Mouse (Mus musculus) layer of hippocampus, adult 18-20 months (tissue): ENCODE measurements around the gene Nhlrc4. TPM values are rescaled to one million over a fixed set of nuclear protein-coding genes. Genes with fewer than 3 reads are reported as not detected.

Experiments used
- DNase-seq, 2 experiments: peaks; one replicate each; pipeline ENCODE4 v3.0.0; 2022; ENCODE audit warnings: low spot score in 2 of 2
- long read RNA-seq: library from polyadenylated mRNA; stranded (forward); transcript quantifications from one replicate; pipeline ENCODE4 v2.0.0, GENCODE M21; 2021
- total RNA-seq, 2 experiments: library from RNA; stranded (reverse); gene quantifications; 2 replicates each; pipeline ENCODE4 v1.2.3; 2021

Nhlrc4 gene
- total RNA-seq = under 1 TPM; 0.32 to 0.36 TPM
- long read RNA-seq = 0 reads

GRCm38 (mm10) chr17:25944366-25945163, at the start of gene Nhlrc4, which contains the start of gene Pigq:
TSS of gene Nhlrc4 (minus strand) at chr17:25944961.
TSS of gene Pigq (minus strand) at chr17:25944936.
- no peak for DNase-seq

DNA sequence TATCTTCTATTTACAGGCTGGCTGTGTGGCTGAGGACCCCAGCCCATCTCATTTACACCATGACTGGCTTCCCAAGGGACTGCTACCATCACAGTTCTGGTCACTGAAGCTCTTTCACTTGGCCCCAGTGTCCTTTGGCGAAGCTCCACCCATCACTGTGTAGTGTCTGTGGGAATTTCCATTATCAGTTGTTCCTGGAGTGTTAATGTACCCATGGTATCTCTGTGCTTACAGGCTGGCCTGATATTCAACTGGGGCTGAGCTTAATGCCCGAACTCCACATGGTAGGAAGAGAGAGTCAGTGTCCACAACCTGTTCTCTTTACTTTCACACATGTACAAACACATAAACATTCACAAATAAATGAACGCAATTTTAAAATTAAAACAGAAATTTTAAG, 48.7 kb upstream of the Nhlrc4 start:
- no peak for DNase-seq

DNA sequence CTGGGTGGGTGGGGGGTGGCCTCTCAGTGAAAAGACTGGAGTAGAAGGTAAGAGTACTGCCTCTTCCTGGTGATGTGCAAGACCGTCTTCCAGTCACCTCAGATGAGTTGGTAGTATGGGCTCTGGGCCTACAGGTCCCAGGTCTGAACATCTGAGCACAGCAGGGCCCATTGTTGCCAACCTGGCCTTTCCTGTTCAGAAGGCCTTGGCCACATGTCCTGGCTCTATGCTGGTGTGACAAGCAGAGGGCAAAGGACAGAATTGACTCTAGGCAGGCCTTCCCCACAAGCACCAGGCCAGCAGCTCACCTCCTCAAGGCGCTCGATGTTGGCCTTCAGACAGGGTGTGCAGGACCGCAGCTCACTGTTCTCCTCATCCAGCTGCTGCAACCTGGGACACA, 47.5 kb upstream of the Nhlrc4 start:
- DNase-seq = no peak

- DNase-seq = no peak
Observed at GRCm38 (mm10) chr17:25990331-25990730, 45.6 kb upstream of the Nhlrc4 start.

DNA sequence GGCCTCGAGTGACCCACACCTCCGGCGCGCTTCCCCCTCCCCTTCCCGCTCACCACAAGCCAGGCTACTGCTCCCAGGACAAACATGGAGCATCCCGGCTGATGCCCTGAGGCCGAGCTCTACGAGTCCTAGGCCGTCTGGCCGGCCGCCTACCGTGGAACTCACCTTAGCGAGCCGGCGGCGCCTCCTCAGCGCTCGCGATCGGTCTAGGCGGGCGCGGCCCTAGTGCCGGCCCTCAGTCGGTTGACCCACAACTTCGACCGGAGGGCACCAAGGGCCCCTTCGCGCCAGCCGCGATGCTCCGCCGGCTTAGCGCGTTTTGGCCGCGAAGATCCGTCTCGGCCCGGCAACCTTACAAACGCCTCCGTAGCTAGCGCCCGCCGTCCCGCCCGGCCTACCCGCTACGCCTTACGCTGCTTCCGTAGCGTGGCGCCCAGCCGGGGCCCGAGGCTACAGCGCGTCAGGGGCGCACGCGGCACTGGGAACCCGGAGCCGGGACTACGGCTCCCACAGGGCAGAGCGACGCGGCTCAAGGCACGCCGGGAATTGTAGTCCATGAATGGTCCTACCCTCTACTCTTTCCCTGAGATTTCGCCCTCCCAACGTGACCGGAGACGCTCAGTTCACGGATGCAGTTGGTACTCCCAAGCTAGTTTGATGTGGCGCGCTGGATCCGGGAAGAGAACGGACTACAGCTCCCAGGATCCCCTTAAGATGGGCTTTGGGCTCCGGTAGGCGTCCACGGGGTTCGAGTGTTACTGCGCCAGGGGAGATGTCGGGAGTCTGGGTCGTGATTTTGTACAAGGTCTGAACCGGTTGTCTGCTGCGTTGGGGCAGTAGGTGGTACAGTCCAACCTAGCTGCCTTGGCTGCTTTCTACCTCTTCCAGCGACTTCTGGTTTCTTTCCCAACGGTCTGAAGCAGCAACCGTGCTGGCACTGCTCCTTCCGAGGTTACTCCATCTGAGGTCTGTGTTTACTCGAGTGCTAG, 40.8 kb upstream of the Nhlrc4 start, which contains the start of gene Capn15:
Gene Capn15, minus strand, starts transcription at position 491 of the 989 bp plus-strand sequence.
- DNase-seq = peak; percentile 95 to 98

- DNase-seq = no peak
Observed at GRCm38 (mm10) chr17:25984556-25985305, 40.0 kb upstream of the Nhlrc4 start.

DNA sequence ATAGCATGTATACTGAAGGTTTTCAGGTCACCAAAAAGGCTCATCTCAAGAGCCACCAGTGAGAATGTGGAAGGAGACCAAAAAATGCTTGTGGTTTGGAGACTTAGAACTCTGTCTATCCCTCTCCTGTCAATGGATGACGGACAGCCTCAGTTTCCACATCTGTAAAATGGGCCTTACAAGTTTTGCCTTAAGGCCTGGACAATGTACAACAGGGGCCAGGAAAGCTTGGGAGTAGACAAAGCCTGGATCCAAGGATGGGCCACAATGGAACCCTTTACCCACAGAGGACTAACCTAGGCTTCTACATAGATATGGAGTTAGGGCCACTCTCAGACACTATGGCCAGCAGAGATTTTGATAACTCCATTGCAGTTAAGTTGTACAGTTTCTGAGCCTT, 39.3 kb upstream of the Nhlrc4 start:
- no peak for DNase-seq

DNA sequence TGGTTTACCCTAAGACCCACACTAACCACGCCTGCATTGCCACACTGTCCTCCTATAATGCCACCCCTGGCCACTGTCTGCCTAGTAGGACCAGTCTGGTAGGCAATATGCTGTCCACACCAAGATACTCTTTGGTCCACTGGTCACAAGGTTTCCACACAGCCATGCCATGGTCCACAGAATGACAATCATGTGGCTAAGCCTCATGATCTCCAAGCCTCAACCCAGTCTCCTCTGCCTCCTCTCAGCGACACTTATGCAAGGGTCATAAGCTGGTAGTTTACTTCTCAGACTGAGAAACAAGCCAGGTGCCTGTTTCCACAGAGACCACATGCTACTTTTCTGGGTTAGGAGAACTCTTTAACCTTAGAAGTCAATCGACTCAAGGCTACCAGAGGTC, 38.2 kb upstream of the Nhlrc4 start:
- DNase-seq = no peak

DNA sequence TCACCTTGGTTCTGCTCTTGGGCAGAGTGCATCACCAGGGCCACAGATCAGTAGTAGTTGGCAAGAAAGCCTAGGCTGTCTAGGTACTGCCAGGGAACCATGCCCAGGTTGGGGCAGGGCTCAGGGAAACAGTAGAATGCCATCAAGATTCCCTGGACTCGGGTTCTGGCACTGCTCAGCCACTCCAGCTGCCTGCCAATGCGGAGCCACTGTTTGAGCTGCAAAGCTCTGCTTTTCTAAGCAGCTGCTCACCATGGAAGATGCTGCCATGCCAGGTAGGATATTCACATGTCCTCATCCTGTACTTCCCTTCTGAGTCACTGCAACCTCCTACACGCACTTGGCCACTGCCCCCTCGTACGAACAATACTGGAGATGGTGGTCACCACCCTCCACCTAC, 36.1 kb upstream of the Nhlrc4 start:
- no peak for DNase-seq

- DNase-seq = no peak
Observed at GRCm38 (mm10) chr17:25979829-25980738, 35.3 kb upstream of the Nhlrc4 start.

- no peak for DNase-seq
Observed at GRCm38 (mm10) chr17:25970954-25971707, 26.4 kb upstream of the Nhlrc4 start.

GRCm38 (mm10) chr17:25970448-25970847, 25.7 kb upstream of the Nhlrc4 start:
- no peak for DNase-seq

DNA sequence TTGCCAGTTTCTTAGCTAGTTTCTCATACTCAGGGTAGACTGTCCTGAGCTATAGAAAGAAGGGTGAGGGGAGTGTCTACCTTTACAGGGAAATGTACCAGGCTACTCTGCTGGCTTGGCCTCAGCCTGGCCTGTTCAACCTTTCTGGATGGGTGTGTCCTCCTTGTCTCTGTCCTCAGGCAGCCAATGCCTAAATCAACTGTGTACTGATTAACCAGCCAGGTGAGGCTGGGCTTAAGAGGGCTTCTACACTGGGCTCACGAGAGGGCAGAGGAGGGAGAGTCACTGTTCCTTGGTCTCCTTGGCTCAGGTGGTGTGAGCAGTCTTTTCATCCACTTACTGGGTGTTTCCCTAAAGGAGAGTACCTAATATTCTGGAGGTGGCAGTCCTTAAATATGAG, 23.4 kb upstream of the Nhlrc4 start:
- DNase-seq = no peak

- no peak for DNase-seq
Observed at GRCm38 (mm10) chr17:25967652-25968051, 22.9 kb upstream of the Nhlrc4 start.

GRCm38 (mm10) chr17:25964271-25964670, 19.5 kb upstream of the Nhlrc4 start:
- no peak for DNase-seq

- DNase-seq = no peak
Observed at GRCm38 (mm10) chr17:25962413-25962905, 17.7 kb upstream of the Nhlrc4 start.

GRCm38 (mm10) chr17:25961566-25961965, 16.8 kb upstream of the Nhlrc4 start:
- DNase-seq = no peak

GRCm38 (mm10) chr17:25959630-25960467, 15.1 kb upstream of the Nhlrc4 start:
- DNase-seq = no peak
